Mouse (Mus musculus) liver, embryonic 13.5 days (tissue): Measurements from ENCODE around the gene Cad. TPM values are rescaled to one million over a fixed set of nuclear protein-coding genes. Genes with fewer than 3 reads are reported as not detected.
"Not testable (repeated sequence)": the region's sequence is repeated elsewhere in the genome, so short reads cannot be mapped to it uniquely, and the experiment has no call there.

Experiments used
- ATAC-seq: fragments of 200-750 bp; cut with Nextera tagmentation; 2 replicates; pipeline ENCODE4 v1.8.0; 2017; ENCODE audit warnings: low read depth, mild to moderate bottlenecking, moderate number of reproducible peaks, moderate library complexity
- DNase-seq: peaks from one replicate; pipeline ENCODE4 v3.0.0; 2022
- H3K27ac ChIP-seq: fragments of 300-500 bp; sonication (generic); 2 replicates; pipeline ENCODE4 v1.5.1; 2015; ENCODE audit warnings: moderate library complexity, mild to moderate bottlenecking, inconsistent platforms
- H3K27me3 ChIP-seq: fragments of 300-500 bp; sonication (generic); 2 replicates; pipeline ENCODE4 v1.6.1; 2015; ENCODE audit warnings: mild to moderate bottlenecking, inconsistent platforms
- H3K36me3 ChIP-seq: fragments of 300-500 bp; sonication (generic); 2 replicates; pipeline ENCODE4 v1.6.1; 2015; ENCODE audit warnings: mild to moderate bottlenecking, inconsistent platforms
- H3K4me1 ChIP-seq: fragments of 300-500 bp; sonication (generic); replicated peaks from 2 replicates; pipeline ENCODE4 v1.6.1; 2015; ENCODE audit warnings: inconsistent platforms
- H3K4me2 ChIP-seq: fragments of 300-500 bp; sonication (generic); 2 replicates; pipeline ENCODE4 v1.6.1; 2015; ENCODE audit warnings: inconsistent platforms, mild to moderate bottlenecking, moderate library complexity
- H3K4me3 ChIP-seq: fragments of 300-500 bp; sonication (generic); replicated peaks from 2 replicates; pipeline ENCODE4 v1.5.1; 2015; ENCODE audit warnings: mild to moderate bottlenecking, inconsistent platforms
- H3K9ac ChIP-seq: fragments of 300-500 bp; sonication (generic); 2 replicates; pipeline ENCODE4 v1.6.1; 2015; ENCODE audit warnings: mild to moderate bottlenecking, inconsistent platforms
- H3K9me3 ChIP-seq: fragments of 300-500 bp; sonication (generic); replicated peaks from 2 replicates; pipeline ENCODE4 v1.6.1; 2016; ENCODE audit warnings: inconsistent platforms
- WGBS: fragments of 180-500 bp; shearing (Covaris S2); methylation state at CpG from one replicate; pipeline ENCODE4 v1.1.7; 2015; ENCODE audit not compliant: insufficient replicate concordance; 5-methylcytosine and 5-hydroxymethylcytosine counted together
- polyA plus RNA-seq: library from polyadenylated mRNA; unstranded; fragments of >200 nt; fragmentation: Nextera tagmentation; extraction: Ambion mirVana; gene quantifications from 2 replicates; pipeline ENCODE4 v1.2.1, GENCODE M21; 2015

Cad gene
- 20.1 and 25.5 TPM in 2 replicates for polyA plus RNA-seq

- H3K36me3 ChIP-seq: peaks cover 32% of the 10 kb centered on the region
- H3K4me3 ChIP-seq: peak within 1 kb of the TSS; percentile 78
- peak; percentile 97 for ATAC-seq
- H3K9ac ChIP-seq: peak within 1 kb of the TSS; percentile 90
- peaks cover 35% of the 10 kb centered on the region for H3K4me1 ChIP-seq
- peak within 1 kb of the TSS; percentile 100 for H3K4me2 ChIP-seq
- H3K27me3 ChIP-seq: no peaks in the 10 kb centered on the region
- DNase-seq: peak; percentile 94
- WGBS: 1% methylated on average over 64 of the region's 64 CpGs
- peak within 1 kb of the TSS; percentile 76 for H3K27ac ChIP-seq
- no peaks in the 10 kb centered on the region for H3K9me3 ChIP-seq
Measured at GRCm38 (mm10) chr5:31054261-31055215, at the start of gene Cad. Gene Cad, plus strand, starts transcription at chr5:31054780.

DNA sequence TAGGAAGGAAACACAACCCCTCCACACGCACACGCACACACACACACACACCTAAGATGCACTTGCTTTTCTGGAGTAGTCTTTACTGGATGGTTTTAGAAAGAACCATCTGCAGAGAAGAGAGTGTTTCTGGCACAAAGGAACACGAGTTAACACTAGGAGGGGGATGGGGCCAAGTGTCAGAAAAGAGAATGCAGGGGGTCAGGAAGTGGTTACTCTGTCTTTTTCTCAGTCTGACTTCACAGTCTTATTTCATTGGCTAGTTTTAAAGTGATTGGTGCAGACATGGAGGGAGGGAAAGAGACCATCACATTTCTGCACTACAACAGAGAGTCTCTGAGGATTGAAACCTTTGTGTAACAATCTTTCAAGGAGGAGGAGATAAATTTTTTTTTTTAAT, 41.8 kb upstream of the Cad start:
- no peak for ATAC-seq
- WGBS: 46% methylated on average over 3 of the region's 3 CpGs
- H3K9ac ChIP-seq: no peak overlapping the region

DNA sequence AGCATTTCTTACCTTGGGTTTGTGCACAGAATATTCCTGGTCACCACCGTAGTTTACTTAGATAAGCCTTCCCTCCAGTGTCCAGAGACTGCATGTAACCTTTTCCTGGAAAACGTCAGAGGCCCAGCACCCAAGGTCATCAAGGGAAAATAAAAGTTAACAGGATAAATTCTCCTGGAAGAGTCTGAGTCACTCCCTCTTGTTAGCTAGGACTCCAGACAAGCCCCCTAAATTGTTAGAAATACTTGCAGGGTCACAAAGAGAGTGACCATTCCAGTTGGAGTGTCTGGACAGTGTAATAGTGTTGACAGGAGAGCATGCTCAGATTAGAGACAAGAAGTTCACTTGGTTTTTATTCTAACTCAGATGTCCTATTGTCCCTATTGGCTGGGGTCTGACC, 38.7 kb upstream of the Cad start:
- no peak overlapping the region for H3K4me2 ChIP-seq
- WGBS: 44% methylated on average over 2 of the region's 2 CpGs
- no peak overlapping the region for H3K9ac ChIP-seq
- DNase-seq (no peak), ATAC-seq (no peak)
- no peak overlapping the region for H3K27ac ChIP-seq
- no peaks in the 10 kb centered on the region for H3K27me3 ChIP-seq
- no peak overlapping the region for H3K4me3 ChIP-seq
- no peaks in the 10 kb centered on the region for H3K36me3 ChIP-seq
- H3K4me1 ChIP-seq: no peaks in the 10 kb centered on the region
- no peaks in the 10 kb centered on the region for H3K9me3 ChIP-seq

More for the DNA sequence above, 41.8 kb upstream of the Cad start:
- no peak for DNase-seq
- H3K4me2 ChIP-seq: no peak overlapping the region
- no peaks in the 10 kb centered on the region for H3K27me3 ChIP-seq
- no peak overlapping the region for H3K4me3 ChIP-seq
- no peaks in the 10 kb centered on the region for H3K9me3 ChIP-seq
- H3K27ac ChIP-seq: no peak overlapping the region
- H3K4me1 ChIP-seq: no peaks in the 10 kb centered on the region
- no peaks in the 10 kb centered on the region for H3K36me3 ChIP-seq

DNA sequence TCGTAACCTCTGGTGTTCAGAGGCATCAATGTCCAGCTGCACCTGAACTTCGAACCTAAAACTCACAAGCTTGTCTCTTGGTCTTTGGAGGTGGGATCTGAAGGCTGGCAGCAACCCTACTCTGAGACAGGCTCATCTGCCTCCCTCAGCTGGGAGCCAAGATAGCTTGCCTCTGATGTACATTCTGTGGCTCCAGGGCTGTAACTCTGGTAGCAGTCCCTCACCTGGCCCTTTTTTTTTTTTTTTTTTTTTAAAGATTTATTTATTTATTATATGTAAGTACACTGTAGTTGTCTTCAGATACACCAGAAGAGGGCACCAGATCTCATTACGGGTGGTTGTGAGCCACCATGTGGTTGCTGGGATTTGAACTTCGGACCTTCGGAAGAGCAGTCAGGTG, 32.8 kb upstream of the Cad start:
- H3K4me2 ChIP-seq, H3K4me1 ChIP-seq, DNase-seq, ATAC-seq, H3K9me3 ChIP-seq, H3K27me3 ChIP-seq, H3K36me3 ChIP-seq, H3K9ac ChIP-seq, H3K4me3 ChIP-seq, H3K27ac ChIP-seq: not testable (repeated sequence)
- 74% methylated on average over 5 of the region's 5 CpGs for WGBS

GRCm38 (mm10) chr5:31022690-31023089, 31.9 kb upstream of the Cad start:
- no peaks in the 10 kb centered on the region for H3K9me3 ChIP-seq
- no peak overlapping the region for H3K27ac ChIP-seq
- 48% methylated on average over 1 of the region's 1 CpGs for WGBS
- H3K4me1 ChIP-seq: no peaks in the 10 kb centered on the region
- H3K27me3 ChIP-seq: no peaks in the 10 kb centered on the region
- no peak overlapping the region for H3K9ac ChIP-seq
- H3K4me2 ChIP-seq: no peak overlapping the region
- H3K36me3 ChIP-seq: no peaks in the 10 kb centered on the region
- no peak for ATAC-seq
- no peak for DNase-seq
- no peak overlapping the region for H3K4me3 ChIP-seq

DNA sequence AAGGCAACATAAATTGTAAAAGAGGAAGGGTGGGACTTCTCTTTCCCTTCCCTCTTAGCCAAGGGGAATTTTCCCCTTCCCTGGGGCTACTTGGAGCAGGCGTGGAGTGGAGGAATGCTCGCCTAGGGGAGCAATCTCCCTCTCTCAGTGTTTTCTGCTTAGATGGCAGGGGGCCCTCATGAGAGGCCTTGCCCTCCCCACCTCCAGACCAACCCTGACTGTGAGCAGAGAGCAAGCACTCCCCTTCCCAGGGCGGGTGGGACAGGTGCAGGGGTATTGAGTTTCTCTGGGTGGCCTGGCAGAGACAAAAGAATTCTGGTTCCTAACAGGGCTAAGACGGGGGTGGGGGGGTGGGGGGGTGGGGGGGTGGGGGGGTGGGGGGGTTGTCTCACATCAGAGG, 31.3 kb upstream of the Cad start:
- H3K4me1 ChIP-seq: no peaks in the 10 kb centered on the region
- DNase-seq (no peak), ATAC-seq (no peak)
- no peak overlapping the region for H3K4me3 ChIP-seq
- H3K27ac ChIP-seq: no peak overlapping the region
- no peak overlapping the region for H3K9ac ChIP-seq
- H3K36me3 ChIP-seq: no peaks in the 10 kb centered on the region
- no peaks in the 10 kb centered on the region for H3K27me3 ChIP-seq
- no peak overlapping the region for H3K4me2 ChIP-seq
- WGBS: 16% methylated on average over 4 of the region's 4 CpGs
- H3K9me3 ChIP-seq: no peaks in the 10 kb centered on the region

- Histone ChIP-seq H3K9ac (no peak overlapping the region), H3K4me1 (no peaks in the 10 kb centered on the region), H3K27me3 (no peaks in the 10 kb centered on the region), H3K9me3 (no peaks in the 10 kb centered on the region), H3K4me3 (no peak overlapping the region), H3K36me3 (no peaks in the 10 kb centered on the region), H3K27ac (no peak overlapping the region), H3K4me2 (no peak overlapping the region)
- ATAC-seq (no peak), DNase-seq (no peak)
Measured at GRCm38 (mm10) chr5:31024641-31025040, 29.9 kb upstream of the Cad start.

- DNase-seq: no peak
- no peak for ATAC-seq
- Histone ChIP-seq H3K9ac (no peak overlapping the region), H3K27me3 (no peaks in the 10 kb centered on the region), H3K4me1 (0 out of 2 replicates have a peak, but pooled peaks cover under 1% of the 10 kb centered on the region), H3K4me2 (no peak overlapping the region), H3K4me3 (no peak overlapping the region), H3K9me3 (no peaks in the 10 kb centered on the region), H3K36me3 (no peaks in the 10 kb centered on the region), H3K27ac (no peak overlapping the region)
- 45% methylated on average over 4 of the region's 4 CpGs for WGBS
Measured at GRCm38 (mm10) chr5:31030926-31031325, 23.7 kb upstream of the Cad start.

DNA sequence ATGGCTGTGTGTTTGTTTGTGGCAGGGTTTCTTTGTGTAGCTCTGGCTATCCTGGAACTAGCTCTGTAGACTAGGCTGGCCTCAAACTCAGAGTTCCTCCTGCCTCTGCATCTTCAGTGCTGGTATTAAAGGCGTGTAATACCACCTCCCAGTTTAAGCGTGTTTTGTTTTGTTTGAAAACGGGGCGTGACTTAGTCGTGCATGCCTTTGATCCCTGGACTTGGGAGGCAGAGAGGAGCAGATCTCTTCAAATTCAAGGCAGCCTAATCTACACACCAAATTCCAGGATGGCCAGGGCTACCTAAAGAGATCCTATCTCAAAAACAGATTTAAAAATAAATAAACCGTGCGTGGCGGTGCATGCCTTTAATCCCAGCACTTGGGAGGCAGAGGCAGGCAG, 23.1 kb upstream of the Cad start:
- DNase-seq: no peak
- H3K9ac ChIP-seq: no peak overlapping the region
- H3K4me2 ChIP-seq: no peak overlapping the region
- no peak for ATAC-seq
- WGBS: 77% methylated on average over 8 of the region's 8 CpGs
- H3K27ac ChIP-seq: no peak overlapping the region
- H3K9me3 ChIP-seq: no peaks in the 10 kb centered on the region
- no peaks in the 10 kb centered on the region for H3K27me3 ChIP-seq
- H3K4me3 ChIP-seq: no peak overlapping the region
- H3K4me1 ChIP-seq: 0 out of 2 replicates have a peak, but pooled peaks cover 5% of the 10 kb centered on the region
- H3K36me3 ChIP-seq: 0 out of 2 replicates have a peak, but pooled peaks cover under 1% of the 10 kb centered on the region

DNA sequence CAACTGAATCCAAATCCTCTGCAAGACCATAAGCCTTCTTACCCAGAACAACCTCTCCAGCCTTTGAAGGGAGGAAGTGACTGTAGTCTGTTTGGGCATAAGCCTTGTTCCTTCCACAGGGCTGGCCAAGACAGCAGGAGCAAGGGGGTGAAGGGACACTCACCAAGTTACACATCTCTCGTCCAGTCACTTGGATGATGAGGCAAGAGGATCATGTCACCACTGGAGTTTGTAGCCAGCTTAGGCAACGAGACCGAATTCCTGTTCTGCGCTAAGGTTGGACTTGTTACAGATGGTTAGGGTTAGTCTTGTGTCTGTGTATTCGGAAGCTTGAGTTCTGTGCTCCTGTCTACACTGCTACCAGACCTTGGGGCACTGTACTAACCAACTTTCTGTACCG, 19.9 kb upstream of the Cad start:
- Histone ChIP-seq H3K4me3 (no peak overlapping the region), H3K27ac (no peak overlapping the region), H3K9me3 (no peaks in the 10 kb centered on the region), H3K4me1 (0 out of 2 replicates have a peak, but pooled peaks cover 5% of the 10 kb centered on the region), H3K9ac (no peak overlapping the region), H3K36me3 (peaks cover 25% of the 10 kb centered on the region; the same call in 1 of the 2 replicates), H3K27me3 (no peaks in the 10 kb centered on the region), H3K4me2 (no peak overlapping the region)
- DNase-seq: no peak
- 71% methylated on average over 6 of the region's 6 CpGs for WGBS
- ATAC-seq: no peak

GRCm38 (mm10) chr5:31036556-31036955, 18.0 kb upstream of the Cad start:
- ATAC-seq: peak; percentile 53
- H3K9ac ChIP-seq, H3K27ac ChIP-seq, DNase-seq, H3K27me3 ChIP-seq, H3K4me1 ChIP-seq, H3K4me3 ChIP-seq, H3K9me3 ChIP-seq, H3K4me2 ChIP-seq: not testable (repeated sequence)
- 75% methylated on average over 11 of the region's 11 CpGs for WGBS
- peaks cover 35% of the 10 kb centered on the region; the same call in 1 of the 2 replicates for H3K36me3 ChIP-seq
